Mouse (Mus musculus): Measurements from ENCODE around the gene 4930558K02Rik. TPM values are rescaled to one million over a fixed set of nuclear protein-coding genes. Genes with fewer than 3 reads are reported as not detected.

4930558K02Rik gene
- total and polyA plus RNA-seq, 3 experiments, result not detected

GRCm38 (mm10) chr1:162001328-162001727 is 21.9 kb upstream of the 4930558K02Rik start:
- H3K36me3 ChIP-seq (replicated peaks in 1 of 2; ENCODE audit: control insufficient read depth in 1 of 2, insufficient read depth in 1 of 2, low read length in 1 of 2), result peaks cover 0 to 3% of the 10 kb centered on the region in 2 experiments
- peaks cover 16 to 48% of the 10 kb centered on the region in 2 experiments for H3K4me1 ChIP-seq (ENCODE audit: control insufficient read depth in 1 of 2, insufficient read depth in 2 of 2)
- H3K79me2 ChIP-seq (replicated peaks; ENCODE audit: control insufficient read depth, extremely low read depth, insufficient read depth, poor library complexity, severe bottlenecking), result no peaks in the 10 kb centered on the region
- H3K27me3 ChIP-seq (replicated peaks), result no peaks in the 10 kb centered on the region
- no peak overlapping the region for H3K9ac ChIP-seq (ENCODE audit: insufficient read depth, low read depth)
- in situ Hi-C loops (cut with MboI; ENCODE audit: low pct_ligation_motif_present, low pct_unique_long_range_greater_than_20kb, low sequenced_read_pairs) (loop anchor here (5.0 to 10.0 kb wide), 2 partner anchors 183 to 311 kb away; no protein-coding TSS in a partner anchor), dilution Hi-C loops (cut with MboI; ENCODE audit: extremely low pct_ligation_motif_present, extremely low pct_unique_long_range_greater_than_20kb, low sequenced_read_pairs) (no loop called here)
- H3K4me2 ChIP-seq (ENCODE audit: insufficient read depth, low read depth, poor library complexity, severe bottlenecking), result no peak overlapping the region
- no peak overlapping the region for H3K27ac ChIP-seq (ENCODE audit: insufficient read depth, low read depth)
- no peak for TF ChIP-seq ELF1 (IDR thresholded peaks at IDR 0.05; ENCODE audit: low read depth, low read length)
- no peak for TF ChIP-seq JUND (conservative IDR thresholded peaks at IDR 0.05; ENCODE audit: low read depth, low read length)
- no peak for TF ChIP-seq BHLHE40 (IDR thresholded peaks at IDR 0.05; ENCODE audit: low read depth, low read length)
- no peak for TF ChIP-seq ZC3H11A (IDR thresholded peaks at IDR 0.05; ENCODE audit: low read depth, low read length)
- no peak for TF ChIP-seq ZMIZ1 (IDR thresholded peaks at IDR 0.05; ENCODE audit: low read depth, low read length)
- TF ChIP-seq MAX (IDR thresholded peaks at IDR 0.05; ENCODE audit: low read length), result no peak
- no peak for TF ChIP-seq MYC (IDR thresholded peaks at IDR 0.05; ENCODE audit: low read depth, low read length)
- no peak for TF ChIP-seq RAD21 (IDR thresholded peaks at IDR 0.05; ENCODE audit: low read depth, low read length)
- no peak for TF ChIP-seq NRF1 (IDR thresholded peaks at IDR 0.05; ENCODE audit: low read depth, low read length)
- TF ChIP-seq CHD2 (IDR thresholded peaks at IDR 0.05; ENCODE audit: low read length), result no peak
- no peak for TF ChIP-seq ZKSCAN1 (IDR thresholded peaks at IDR 0.05; ENCODE audit: borderline replicate concordance, low read depth, low read length)
- TF ChIP-seq TBP (conservative IDR thresholded peaks at IDR 0.05; ENCODE audit: low read depth, low read length), result no peak
- no peak for TF ChIP-seq NELFE (IDR thresholded peaks at IDR 0.05; ENCODE audit: low read depth, low read length)
- no peak for TF ChIP-seq USF1 (IDR thresholded peaks at IDR 0.05; ENCODE audit: low read depth, low read length)
- no peak for TF ChIP-seq PAX5 (IDR thresholded peaks at IDR 0.05; ENCODE audit: low read length)
- TF ChIP-seq USF2 (conservative IDR thresholded peaks at IDR 0.05; ENCODE audit: low read depth, low read length), result no peak
- H3K9me3 ChIP-seq (replicated peaks; ENCODE audit: low read length), result no peaks in the 10 kb centered on the region
- no peak overlapping the region for H3K4me3 ChIP-seq (replicated peaks in 1 of 3; ENCODE audit: low read depth in 2 of 3, low read length in 2 of 3, poor library complexity in 1 of 3)
- no peak for DNase-seq (ENCODE audit: extremely low read depth)

GRCm38 (mm10) chr1:161999882-162000371 is 20.5 kb upstream of the 4930558K02Rik start:
- peaks cover 14 to 35% of the 10 kb centered on the region in 2 experiments for H3K4me1 ChIP-seq (ENCODE audit: control insufficient read depth in 1 of 2, insufficient read depth in 2 of 2)
- no peaks in the 10 kb centered on the region for H3K79me2 ChIP-seq (replicated peaks; ENCODE audit: control insufficient read depth, extremely low read depth, insufficient read depth, poor library complexity, severe bottlenecking)
- peak; percentile 82 for DNase-seq (ENCODE audit: extremely low read depth)
- dilution Hi-C loops (cut with MboI; ENCODE audit: extremely low pct_ligation_motif_present, extremely low pct_unique_long_range_greater_than_20kb, low sequenced_read_pairs) (no loop called here), in situ Hi-C loops (cut with MboI; ENCODE audit: low pct_ligation_motif_present, low pct_unique_long_range_greater_than_20kb, low sequenced_read_pairs) (loop anchor here (5.0 to 10.0 kb wide), 2 partner anchors 185 to 312 kb away; no protein-coding TSS in a partner anchor)
- H3K9me3 ChIP-seq (replicated peaks; ENCODE audit: low read length), result no peaks in the 10 kb centered on the region
- H3K27ac ChIP-seq (ENCODE audit: insufficient read depth, low read depth), result no peak overlapping the region
- TF ChIP-seq ZC3H11A (IDR thresholded peaks at IDR 0.05; ENCODE audit: low read depth, low read length) (peak; percentile 82), EP300 (IDR thresholded peaks at IDR 0.05; ENCODE audit: low read length) (no peak), CTCF (conservative IDR thresholded peaks at IDR 0.05 in 1 of 2, IDR thresholded peaks at IDR 0.05 in 1 of 2; ENCODE audit: low read depth in 2 of 2, low read length in 2 of 2) (peak; percentile 79 to 87), MYC (IDR thresholded peaks at IDR 0.05; ENCODE audit: low read depth, low read length) (no peak), SIN3A (IDR thresholded peaks at IDR 0.05; ENCODE audit: low read length) (no peak), ZNF384 (IDR thresholded peaks at IDR 0.05; ENCODE audit: low read depth, low read length) (peak; percentile 92), ZMIZ1 (IDR thresholded peaks at IDR 0.05; ENCODE audit: low read depth, low read length) (no peak), ETS1 (conservative IDR thresholded peaks at IDR 0.05; ENCODE audit: low read depth, low read length) (no peak), SMC3 (IDR thresholded peaks at IDR 0.05; ENCODE audit: low read depth, low read length) (peak; percentile 93), MAX (IDR thresholded peaks at IDR 0.05; ENCODE audit: low read length) (no peak), MEF2A (IDR thresholded peaks at IDR 0.05; ENCODE audit: borderline replicate concordance, low read depth, low read length) (no peak), KAT2A (IDR thresholded peaks at IDR 0.05; ENCODE audit: insufficient replicate concordance, low read length) (no peak), TBP (conservative IDR thresholded peaks at IDR 0.05; ENCODE audit: low read depth, low read length) (no peak), NELFE (IDR thresholded peaks at IDR 0.05; ENCODE audit: low read depth, low read length) (no peak), RCOR1 (conservative IDR thresholded peaks at IDR 0.05; ENCODE audit: low read depth, low read length) (no peak), GABPA (IDR thresholded peaks at IDR 0.05; ENCODE audit: insufficient replicate concordance, low read depth, low read length) (no peak), RAD21 (IDR thresholded peaks at IDR 0.05; ENCODE audit: low read depth, low read length) (peak; percentile 89)
- H3K4me2 ChIP-seq (ENCODE audit: insufficient read depth, low read depth, poor library complexity, severe bottlenecking), result peak overlapping the region; percentile 41
- no peak overlapping the region for H3K9ac ChIP-seq (ENCODE audit: insufficient read depth, low read depth)
- H3K4me3 ChIP-seq (replicated peaks in 1 of 3; ENCODE audit: low read depth in 2 of 3, low read length in 2 of 3, poor library complexity in 1 of 3), result no peak overlapping the region
- peaks cover 0 to 3% of the 10 kb centered on the region in 2 experiments for H3K36me3 ChIP-seq (replicated peaks in 1 of 2; ENCODE audit: control insufficient read depth in 1 of 2, insufficient read depth in 1 of 2, low read length in 1 of 2)
- no peaks in the 10 kb centered on the region for H3K27me3 ChIP-seq (replicated peaks)
